Mouse (Mus musculus): ENCODE measurements around the gene Rassf9. TPM values are rescaled to one million over a fixed set of nuclear protein-coding genes. Genes with fewer than 3 reads are reported as not detected.

Rassf9 gene
- polyA plus RNA-seq (2017; shearing (Covaris generic)) = not detected

GRCm38 (mm10) chr10:102511807-102512461, at the start of gene Rassf9:
Rassf9 (plus strand) TSS chr10:102512222.

GRCm38 (mm10) chr10:102490386-102490785, 21.6 kb upstream of the Rassf9 start, which contains the start of gene Nts:
Nts (minus strand) TSS chr10:102490486.

Other genes starting within 250 kb of the Rassf9 start
- gene Nts, start 21.7 kb upstream of the Rassf9 start, polyA plus RNA-seq (2017; shearing (Covaris generic)) = not detected